Mouse (Mus musculus) skeletal muscle tissue, adult 2 months (tissue): Measurements from ENCODE around the gene Kcna7.
"Not testable (repeated sequence)": the region's sequence is repeated elsewhere in the genome, so short reads cannot be mapped to it uniquely, and the experiment has no call there.

ENCODE experiments used
- DNase-seq: peaks from one replicate; pipeline ENCODE4 v3.0.0-alpha.2; 2012; ENCODE audit warnings: low read depth, low spot score

The Kcna7 gene

DNA sequence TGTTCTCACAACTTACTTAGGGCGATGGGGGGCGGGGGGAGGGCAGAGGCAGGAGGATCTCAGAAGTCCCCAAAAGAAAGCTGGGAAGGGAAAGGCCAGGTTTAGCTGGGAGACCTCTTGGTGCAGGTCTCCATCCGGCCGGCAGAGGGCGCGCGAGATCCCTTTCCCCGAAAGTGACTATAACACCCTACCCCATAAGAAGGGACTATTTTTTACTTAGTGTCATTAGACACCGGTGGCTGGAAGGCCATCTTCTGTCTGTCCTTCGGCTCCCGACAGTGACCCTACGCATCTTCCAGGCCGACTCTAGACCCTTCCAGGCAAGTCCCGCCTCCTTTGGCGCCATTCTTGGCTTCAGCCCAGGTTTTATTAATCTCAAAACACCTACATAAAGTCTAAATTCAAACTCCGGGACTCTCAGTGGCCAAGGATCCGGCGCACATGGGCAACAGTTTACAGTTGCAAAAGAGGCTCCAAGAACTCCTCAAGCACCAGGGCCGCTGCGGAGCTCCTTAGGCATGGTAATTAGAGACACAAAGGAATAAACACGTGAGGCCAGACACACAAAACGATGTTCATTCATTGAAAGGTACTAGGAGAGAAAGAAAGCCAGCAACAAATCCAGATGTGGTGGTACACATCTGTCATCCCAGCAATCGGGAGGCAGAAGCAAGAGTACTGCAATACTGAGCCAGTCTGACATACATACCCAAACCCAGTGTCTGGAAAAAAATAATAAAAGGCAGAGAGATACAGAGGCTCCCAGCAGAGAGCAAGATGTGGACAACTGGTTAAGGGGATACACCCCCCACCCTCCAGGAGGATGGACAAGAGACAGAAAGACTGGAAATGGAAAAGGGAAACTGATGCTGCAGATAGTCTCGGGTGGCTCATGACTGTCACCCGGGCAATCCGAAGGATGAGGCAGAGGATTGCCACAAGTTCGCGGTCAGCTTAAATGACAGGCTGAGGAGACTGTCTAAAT, at the start of gene Kcna7:
Kcna7 (plus strand) TSS at position 563 of the 985 bp plus-strand sequence.
- peak; percentile 95 for DNase-seq

DNA sequence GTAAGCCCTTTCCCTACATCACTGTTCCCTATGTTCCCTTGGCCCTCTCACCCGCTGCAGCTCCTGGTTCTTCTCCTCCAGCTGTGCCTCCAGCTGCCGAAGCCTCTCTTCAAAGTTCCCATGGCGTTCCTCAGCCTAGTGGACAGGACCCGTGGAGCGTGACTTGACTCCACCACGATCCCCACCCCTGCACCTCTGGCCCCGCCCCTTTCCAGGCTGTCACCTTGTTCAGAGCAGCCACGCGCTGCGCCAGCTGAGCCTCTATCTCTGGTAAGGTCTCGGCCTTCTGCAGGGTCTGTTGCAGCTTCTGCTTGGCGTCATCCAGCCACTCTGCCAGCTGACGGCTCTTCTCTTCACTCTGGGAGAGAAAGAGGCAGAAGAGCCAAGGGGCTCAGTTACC, 49.4 kb upstream of the Kcna7 start:
- DNase-seq = no peak

DNA sequence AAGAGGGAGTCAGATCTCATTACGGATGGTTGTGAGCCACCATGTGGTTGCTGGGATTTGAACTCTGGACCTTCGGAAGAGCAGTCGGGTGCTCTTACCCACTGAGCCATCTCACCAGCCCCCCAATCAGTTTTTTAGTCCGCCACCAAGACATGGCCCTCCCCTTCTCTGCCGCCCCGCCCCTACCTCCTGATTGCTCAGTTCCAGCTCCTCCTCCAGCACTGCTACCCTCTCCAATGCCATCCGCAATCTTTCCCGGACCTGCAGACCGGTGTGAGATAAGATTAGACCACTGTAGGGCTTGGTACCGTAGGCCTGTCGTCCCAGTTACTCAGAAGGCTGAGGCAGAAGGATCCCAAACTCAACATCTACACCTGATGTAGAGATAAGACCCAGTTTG, 46.4 kb upstream of the Kcna7 start:
- DNase-seq = not testable (repeated sequence)

DNA sequence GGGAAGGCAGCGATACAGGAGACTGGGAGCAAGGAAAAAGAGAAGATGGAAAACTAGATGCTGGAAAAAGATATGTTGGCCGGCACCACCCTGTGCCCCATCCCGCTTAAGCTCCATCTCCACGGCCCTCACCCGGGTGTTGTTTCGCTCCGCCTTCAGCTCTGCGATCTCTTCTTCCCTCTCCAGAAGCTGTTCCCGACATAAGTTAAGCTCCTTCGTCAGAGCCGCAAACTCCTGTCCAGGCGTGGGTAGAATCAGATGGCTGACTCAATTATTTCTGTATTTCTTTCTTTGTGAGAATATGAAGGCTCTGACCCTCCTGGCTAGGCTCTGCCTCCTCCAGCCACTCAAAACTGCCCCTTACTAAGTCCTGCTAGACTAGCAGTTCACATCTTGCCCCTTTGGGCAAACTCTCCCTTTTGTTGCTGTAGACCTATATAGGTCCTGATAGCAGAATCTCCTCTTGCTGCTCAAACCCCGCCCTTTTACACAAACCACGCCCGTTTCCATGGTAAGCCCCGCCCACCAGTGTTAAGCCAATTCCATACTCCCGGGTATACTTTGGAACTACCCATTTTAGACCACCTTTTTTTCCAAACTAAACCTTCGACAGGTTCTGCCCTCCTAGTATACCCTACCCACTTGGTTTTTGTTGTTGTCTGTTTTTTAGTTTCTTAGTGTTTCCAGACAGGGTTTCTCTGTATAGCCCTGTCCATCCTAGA, 44.9 kb upstream of the Kcna7 start:
- no peak for DNase-seq

DNA sequence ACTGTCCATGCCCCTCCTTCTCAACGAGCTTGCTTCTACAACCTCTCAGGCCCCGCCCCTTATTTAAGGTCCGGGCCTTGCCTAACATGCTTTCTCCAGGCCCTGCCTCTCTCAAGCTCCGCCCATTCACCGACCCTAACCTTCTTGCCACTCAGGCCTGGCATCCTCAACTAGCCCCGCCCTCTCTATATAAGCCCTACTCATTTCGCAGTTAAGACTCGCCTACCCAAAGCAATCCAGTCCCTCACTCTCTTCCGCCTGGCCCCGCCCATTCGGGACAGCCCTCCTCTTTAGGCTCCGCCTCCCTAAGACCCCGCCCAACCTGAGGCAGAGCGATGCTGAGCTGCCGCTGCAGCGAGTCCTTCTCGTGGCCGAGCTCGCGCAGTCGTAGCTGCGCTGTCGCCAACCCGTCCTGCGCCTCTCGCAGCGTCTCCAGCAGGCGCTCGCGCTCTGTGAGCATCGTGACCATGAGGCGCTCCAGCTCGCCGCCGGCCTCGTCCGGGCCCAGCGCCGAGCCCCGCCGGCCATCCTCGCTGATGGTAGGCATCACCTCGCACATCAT, 44.1 kb upstream of the Kcna7 start:
- DNase-seq = no peak

DNA sequence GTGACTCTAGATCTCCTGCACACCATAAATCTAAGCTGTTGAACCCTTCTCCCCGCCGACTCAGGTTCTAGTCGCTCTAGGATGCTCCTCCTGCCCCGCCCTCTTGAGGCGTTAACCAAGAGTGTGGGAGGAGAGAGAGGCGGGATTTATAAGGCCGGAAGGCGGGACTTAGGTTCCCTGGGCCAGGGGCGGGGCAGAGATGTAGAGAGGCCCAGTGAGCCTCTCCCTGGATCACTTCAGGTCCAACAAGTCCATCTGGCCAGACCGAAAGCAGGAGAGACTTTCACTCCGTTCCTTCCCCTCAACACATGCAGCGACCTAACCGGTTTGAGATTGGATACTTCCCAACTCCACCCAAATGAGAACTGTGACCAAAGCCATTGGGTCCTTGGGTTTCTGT, 42.7 kb upstream of the Kcna7 start:
- no peak for DNase-seq

DNA sequence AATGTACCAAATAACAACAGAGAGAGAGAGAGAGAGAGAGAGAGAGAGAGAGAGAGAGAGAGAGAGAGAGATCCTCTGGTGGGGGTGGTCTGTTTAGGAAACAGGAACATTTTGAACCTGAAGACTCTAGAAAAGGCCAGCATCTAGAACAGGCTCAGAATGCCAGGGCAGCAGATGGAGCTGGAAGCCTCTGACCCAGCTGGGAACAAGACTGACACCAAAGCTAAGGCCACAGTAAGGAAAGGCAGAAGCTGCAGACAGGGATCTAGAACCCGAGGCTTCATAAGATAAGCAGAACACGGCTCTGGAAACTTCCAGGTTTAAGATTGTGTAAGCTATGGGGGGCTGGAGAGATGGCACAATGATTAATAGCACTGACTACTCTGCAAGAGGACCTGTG, 41.5 kb upstream of the Kcna7 start:
- DNase-seq = no peak

DNA sequence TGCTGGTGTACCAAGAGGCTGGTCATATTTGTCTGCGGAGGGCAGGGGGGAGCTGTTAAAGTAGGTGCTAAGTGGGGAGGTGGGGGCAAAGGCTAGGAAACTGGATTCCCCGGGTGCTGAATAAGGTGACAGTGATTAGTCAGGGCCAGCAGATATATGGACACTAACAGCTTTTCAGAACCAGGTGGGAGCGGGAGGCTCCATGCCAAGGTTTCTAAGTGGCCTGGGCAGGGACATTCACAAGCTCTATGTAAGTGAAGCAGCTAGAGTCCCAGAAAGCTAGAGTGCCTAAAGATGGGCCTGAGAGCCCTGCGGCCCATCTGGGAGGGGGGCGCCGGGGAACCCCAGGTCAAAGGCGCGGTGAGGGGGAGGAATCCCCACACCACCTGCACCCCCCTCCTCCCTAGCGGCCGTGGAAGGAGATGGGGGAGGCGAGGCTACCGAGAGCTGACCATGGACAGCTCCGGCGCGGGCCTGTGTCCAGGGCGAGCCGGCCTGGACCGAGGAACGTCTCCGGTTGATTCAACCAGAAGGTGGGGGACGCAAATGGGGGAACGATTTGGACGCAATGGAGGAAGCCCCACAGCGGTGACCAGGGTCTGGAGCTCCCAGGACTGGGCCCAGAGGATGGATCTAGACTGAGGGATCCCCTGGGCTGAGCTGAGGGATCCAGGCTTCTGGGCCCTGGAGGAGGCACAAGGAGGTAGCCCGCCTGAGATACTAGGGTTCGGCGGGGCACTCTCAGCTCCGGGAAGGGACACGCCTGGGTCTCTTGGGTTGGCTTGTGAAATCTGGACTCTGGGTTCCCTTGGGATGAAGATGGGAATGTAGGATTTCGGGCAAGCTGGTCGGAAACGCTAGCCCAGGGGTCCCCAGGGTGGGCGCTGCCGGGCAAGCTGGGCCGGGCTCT, 39.5 kb upstream of the Kcna7 start:
- no peak for DNase-seq

DNA sequence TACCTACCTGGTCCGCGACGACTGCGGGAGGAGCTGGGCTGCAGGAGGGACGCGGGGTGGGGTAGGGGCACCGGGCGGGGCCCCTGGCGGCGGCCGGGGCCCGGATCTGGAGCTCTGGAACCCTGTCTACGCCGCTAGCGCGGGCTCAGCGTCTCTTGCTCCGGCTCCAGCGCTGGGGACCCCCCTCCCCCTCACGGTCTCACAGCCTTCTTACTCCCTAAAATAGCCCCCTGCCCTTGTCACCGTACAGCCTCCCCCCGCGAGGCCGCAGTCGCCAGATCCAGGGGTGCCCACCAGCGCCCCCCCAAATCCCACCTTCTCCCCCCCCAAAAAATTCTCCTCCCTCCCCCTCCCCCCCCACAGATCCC, 38.8 kb upstream of the Kcna7 start, which contains the start of gene Ppfia3:
Ppfia3 (minus strand) TSS at position 368 of the 368 bp plus-strand sequence.
- no peak for DNase-seq

DNA sequence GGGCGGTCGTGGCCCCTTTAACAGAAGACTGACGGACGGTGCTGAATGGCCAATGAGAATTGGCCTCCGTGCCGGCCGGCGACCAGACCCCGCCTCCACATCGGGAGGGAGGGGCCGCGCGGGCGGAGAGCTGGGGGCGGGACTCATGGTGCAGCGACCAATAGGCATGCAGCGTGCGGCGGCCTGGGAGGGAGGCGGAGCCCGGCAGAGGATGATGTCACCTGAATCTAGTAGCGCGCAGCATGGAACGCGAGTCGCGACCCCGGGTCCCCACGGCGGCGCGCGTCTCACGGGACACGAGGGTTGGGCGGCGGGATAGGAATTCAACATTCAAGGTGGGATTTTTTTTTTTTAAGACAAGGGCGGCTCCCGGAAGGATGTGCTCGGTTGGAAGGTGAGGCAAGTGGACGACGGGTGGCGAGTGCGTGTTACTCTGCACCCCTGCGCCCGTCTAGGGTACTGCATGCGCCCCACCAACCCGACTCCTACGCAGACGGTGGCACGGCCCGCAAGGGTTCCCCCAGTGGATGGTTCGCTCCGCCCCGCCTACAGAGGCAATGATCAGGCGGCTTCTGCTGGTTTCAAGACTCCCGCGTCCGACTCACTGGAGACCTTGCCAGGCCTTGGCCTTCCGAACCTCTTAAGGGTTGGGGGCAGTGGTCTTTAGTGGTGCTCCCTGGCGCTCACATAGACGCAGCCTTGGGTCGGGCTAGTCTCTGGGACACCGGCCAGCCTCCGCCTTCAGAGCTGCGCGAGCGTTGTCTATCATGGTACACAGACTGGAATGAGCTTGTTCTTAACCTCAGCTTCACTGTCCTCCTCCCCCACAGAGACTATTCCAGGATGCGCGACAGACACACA, 38.2 kb upstream of the Kcna7 start:
- peak; percentile 89 for DNase-seq

DNA sequence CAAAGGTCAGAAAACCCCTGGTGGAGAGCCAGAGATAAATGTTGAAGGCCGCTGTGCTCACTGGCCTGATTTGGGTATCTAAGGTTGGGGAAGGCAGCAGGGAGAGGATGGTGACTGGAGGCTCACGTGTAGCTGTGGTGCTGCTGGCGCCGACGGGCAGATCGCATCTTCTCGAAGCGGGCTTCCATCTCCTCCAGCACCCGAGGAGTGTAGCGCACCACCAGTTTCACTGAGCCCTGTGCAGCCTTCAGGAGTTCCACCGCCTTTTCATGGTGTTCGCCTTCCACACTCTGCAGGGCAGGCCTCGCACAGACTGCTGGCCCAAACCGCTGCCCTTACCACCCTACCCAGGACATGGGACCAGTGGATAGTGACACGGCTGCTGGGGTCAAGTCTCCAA, 37.3 kb upstream of the Kcna7 start:
- DNase-seq = no peak

DNA sequence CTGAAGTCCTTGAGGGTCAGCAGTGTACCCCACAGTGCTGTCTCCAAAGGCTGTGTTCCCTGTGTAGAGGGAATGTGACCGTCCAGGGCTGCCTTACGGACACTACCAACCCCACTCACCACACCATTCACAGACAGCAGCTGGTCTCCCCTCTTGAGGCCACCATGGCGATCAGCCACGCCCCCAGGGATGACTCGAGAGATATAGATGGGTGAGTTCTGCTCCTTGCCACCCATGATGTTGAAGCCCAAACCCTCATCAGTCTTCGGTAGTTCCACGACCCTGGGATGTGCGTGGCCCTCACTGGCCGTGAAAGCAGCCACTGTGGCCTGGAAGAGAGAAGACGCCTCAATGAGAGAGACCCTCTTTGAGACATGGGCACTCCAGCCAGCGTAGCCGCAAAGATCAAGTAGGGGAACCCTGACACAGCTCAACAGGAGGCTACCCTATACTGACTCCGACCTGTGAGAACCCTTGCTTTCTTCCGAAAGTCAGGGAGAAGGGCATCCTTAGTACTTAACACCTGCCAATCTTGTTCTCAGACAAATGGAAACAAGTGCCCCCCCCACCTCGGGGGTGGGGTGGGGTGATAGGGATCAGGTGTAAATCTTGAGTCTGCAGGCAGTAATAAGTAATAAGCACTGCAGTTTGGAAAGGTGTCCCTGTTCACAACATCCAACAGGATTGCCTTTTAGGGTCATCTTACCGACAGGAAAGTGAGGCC, 36.3 kb upstream of the Kcna7 start:
- DNase-seq = no peak

DNA sequence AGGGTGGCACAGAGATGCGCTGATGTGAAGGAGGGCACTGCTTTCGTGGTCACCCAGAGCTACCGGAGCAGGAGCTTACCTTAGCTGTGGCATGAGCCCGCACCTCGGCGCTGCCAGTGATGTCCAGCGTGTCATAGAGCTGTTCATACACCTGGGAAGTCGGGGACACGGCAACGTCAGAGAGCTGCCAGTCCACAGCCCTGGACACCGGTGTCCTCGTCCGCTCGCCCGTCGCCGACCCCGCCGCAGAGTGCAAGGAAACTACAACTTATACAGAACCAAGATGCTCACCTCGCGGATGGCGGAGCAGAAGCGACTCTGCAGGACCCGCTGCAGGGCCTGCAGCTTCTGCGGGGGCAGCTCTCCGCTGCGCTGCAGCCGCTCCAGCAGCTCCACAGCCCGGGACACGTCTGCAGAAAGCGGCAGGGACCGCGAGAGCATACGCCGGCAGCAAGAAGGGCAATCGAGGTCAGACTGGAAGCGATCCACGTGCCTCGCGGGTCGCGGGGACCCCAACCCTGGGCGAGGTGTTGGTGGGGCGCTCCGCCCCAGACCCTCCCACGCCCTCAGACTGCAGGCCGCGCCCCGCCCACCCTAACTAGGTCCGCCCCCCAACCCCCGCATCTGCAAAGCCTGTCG, 35.5 kb upstream of the Kcna7 start:
- DNase-seq = no peak

DNA sequence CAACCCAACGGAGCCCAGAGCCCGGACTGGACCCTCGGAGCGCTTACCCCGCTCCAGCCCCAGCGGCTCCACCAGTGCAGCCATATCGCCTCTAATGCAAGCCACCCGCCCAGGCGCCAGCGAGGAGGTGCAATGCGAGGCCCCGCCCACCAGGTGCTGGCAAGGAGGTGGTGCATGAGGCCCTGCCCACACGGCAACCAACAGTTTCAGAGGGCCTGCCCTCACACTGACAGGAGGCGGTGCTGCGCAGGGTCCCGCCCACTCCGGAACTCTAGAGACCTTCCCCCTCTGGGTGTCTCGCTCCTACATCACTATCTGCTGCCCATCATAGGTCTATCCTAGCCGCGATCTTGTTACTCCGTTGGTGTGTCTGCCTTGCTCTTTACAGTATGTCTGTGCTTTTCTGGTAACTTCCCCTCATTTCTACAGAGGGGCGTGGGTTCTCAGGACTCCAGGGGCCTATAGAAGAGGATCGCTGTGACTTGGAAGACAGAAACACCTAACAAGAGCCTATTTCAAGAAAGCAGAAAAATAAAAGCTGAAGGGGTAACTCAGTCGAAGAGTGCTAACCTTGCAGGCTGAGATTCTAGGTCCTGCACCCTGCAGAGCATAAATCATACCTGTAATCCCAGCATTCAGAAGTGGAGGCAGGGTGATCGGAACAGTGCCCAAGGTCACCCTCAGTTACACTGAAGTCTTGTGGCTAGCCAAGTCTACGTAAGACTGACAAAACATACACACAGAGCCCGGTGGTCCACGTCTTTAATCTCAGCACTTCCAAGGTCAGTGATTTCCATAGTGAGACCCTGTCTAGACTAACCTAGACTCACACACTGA, 34.8 kb upstream of the Kcna7 start, which contains the start of gene Lin7b:
Lin7b (minus strand) TSS at position 109 of the 837 bp plus-strand sequence.
- DNase-seq = peak; percentile 65

DNA sequence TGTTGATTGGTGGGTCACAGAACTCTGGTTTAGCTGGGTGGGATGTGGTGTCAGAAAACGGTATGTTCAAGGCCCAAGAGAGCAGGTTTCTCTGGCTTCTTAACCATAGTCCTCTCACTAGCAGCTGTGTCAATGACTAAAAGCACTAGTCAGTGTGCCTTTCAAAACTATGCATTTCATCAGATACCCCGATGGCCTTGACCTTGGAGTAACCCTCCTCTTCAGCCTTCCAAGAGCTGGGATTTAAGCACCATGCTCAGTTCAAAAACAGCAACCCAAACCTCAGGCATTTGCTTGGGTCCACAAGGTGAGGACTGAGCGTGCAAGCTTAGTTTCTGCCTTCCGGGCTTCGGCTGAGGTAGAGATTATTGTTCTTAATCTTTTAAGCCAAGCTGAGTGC, 33.1 kb upstream of the Kcna7 start:
- DNase-seq = no peak

DNA sequence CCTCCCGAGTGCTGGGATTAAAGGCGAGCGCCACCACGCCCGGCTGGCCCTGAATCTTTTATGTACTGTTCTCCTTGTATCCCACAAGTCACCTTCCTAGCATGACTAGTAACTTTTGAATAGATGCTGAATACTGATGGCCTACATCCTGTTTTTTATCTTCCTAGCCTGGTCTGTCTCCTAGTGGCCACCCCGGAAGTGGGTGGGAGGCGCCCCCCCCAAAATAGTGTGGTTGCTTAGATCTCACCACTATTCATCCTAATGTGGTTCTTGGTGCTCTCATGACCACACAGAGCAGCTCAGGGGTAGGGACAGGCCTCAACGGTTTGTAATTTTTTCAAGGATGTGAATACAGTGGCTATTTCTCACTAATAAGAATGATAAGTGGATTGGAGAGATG, 30.8 kb upstream of the Kcna7 start:
- no peak for DNase-seq

DNA sequence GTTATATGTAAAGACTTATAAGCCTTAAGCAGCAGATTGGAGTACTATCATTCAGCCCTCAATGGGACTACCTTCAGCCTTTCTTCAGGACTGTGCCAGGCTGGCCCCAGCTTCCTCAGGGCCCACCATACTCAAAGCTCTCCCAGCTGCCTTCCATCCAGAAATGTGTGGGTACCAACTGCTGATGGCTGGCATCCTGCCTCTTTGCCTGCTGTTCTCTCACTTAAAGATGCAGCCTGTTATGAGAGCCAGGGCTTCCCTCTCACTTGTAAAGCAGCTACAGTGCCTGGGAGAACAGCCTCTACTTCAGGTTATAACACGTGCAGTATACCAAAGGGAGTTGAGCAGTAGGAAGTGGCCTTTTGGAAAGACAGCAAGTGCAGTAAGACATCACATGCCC, 29.4 kb upstream of the Kcna7 start:
- DNase-seq = no peak

DNA sequence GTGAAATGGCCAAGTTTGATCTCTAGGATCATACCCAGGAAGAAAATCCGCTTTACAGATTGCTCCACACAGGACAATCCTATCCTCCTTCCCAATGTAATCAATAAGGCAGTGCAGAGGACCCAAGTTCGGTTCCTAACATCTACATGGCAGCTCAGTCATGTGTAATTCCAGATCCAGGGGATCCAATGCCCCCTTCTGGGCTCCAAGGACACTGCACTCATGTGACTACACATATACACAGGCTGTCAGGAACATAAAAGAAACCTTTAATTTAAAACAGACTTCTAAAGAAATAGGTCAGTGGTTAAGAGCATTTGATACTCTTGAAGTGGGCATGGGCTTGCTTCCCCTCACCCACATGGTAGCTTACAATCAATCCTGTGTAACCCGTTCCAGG, 19.4 kb upstream of the Kcna7 start:
- DNase-seq = no peak
